Mouse (Mus musculus) lung, adult 2 months (tissue): ENCODE measurements at regions not wholly inside any gene's neighbourhood (a gene's known extent, or its start where the extent isn't known, plus 50 kb on each side); places are given as distances from the start of the nearest gene placed in this dataset.

Experiments
- CTCF ChIP-seq: fragments of 200-500 bp; IDR thresholded peaks from 2 replicates; pipeline ENCODE4 v1.5.1; 2011; ENCODE audit warnings: mild to moderate bottlenecking, low read length, control low read depth; ENCODE audit not compliant: insufficient read depth
- POLR2A ChIP-seq: fragments of 200-500 bp; IDR thresholded peaks from 2 replicates; pipeline ENCODE4 v1.6.1; 2011; ENCODE audit warnings: low read depth, mild to moderate bottlenecking, control low read depth, low read length, borderline replicate concordance; ENCODE audit errors: extremely low read depth

DNA sequence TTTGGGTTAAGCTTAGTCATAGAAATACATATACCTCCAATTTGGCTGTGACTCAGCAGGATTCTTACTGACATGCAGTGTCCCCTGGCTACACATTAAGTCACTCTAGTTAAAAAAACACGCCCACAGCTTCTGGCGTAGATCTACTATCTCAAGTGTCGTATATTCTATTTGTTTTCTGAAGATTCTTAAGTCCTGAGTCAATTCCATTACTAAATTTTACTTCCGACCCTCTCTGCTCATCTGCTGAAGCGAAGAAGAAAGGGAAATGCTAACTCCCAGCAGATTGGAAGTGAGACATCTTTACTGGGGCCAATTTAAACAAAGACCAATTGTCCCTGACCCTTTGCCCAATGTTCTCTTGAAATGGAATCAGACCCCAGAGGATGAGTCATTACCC, 80.4 kb upstream of the Sgk1 start:
- TF ChIP-seq POLR2A (no peak), CTCF (no peak)
